Mouse (Mus musculus) neural tube, embryonic 14.5 days (tissue): Measurements from ENCODE around the gene Eif2b5. TPM values are rescaled to one million over a fixed set of nuclear protein-coding genes. Genes with fewer than 3 reads are reported as not detected.
A peak's percentile ranks its signal among the peaks of the same experiment; 100 is the strongest.

Experiments used
- ATAC-seq: fragments of 200-750 bp; cut with Nextera tagmentation; 2 replicates; pipeline ENCODE4 v1.8.0; 2017; ENCODE audit warnings: low read depth, mild to moderate bottlenecking, moderate TSS enrichment, moderate library complexity
- H3K27ac ChIP-seq: fragments of 300-500 bp; sonication (generic); 2 replicates; pipeline ENCODE4 v1.5.1; 2014; ENCODE audit warnings: low read depth, mild to moderate bottlenecking, control low read depth, low read length, moderate library complexity, mixed read lengths
- H3K27me3 ChIP-seq: fragments of 300-500 bp; sonication (generic); 2 replicates; pipeline ENCODE4 v1.6.1; 2014; ENCODE audit warnings: low read length; ENCODE audit not compliant: control insufficient read depth, insufficient read depth
- H3K36me3 ChIP-seq: fragments of 300-500 bp; sonication (generic); 2 replicates; pipeline ENCODE4 v1.6.1; 2014; ENCODE audit warnings: low read length, mixed read lengths; ENCODE audit not compliant: control insufficient read depth, insufficient read depth
- H3K4me1 ChIP-seq: fragments of 300-500 bp; sonication (generic); 2 replicates; pipeline ENCODE4 v1.6.1; 2014; ENCODE audit warnings: low read length; ENCODE audit not compliant: control insufficient read depth, insufficient read depth
- H3K4me2 ChIP-seq: fragments of 300-500 bp; sonication (generic); 2 replicates; pipeline ENCODE4 v1.6.1; 2014; ENCODE audit warnings: mild to moderate bottlenecking, low read depth, low read length, control low read depth
- H3K4me3 ChIP-seq: fragments of 300-500 bp; sonication (generic); 2 replicates; pipeline ENCODE4 v1.5.1; 2014; ENCODE audit warnings: low read depth, low read length, control low read depth, mixed read lengths
- H3K9ac ChIP-seq: fragments of 300-500 bp; sonication (generic); replicated peaks from 2 replicates; pipeline ENCODE4 v1.6.1; 2014; ENCODE audit warnings: low read depth, mild to moderate bottlenecking, control low read depth, low read length, mixed read lengths
- H3K9me3 ChIP-seq: fragments of 300-500 bp; sonication (generic); 2 replicates; pipeline ENCODE4 v1.6.1; 2016; ENCODE audit warnings: low read length; ENCODE audit not compliant: control insufficient read depth
- WGBS: fragments of 180-500 bp; shearing (Covaris S2); extraction: QIAGEN DNeasy Blood & Tissue Kit; methylation state at CpG from one replicate; pipeline ENCODE4 v1.1.7; 2014; 5-methylcytosine and 5-hydroxymethylcytosine counted together
- polyA plus RNA-seq: library from polyadenylated mRNA; unstranded; fragments of >200 nt; fragmentation: Nextera tagmentation; extraction: Ambion mirVana; gene quantifications from 2 replicates; pipeline ENCODE4 v1.2.1, GENCODE M21; 2014

Eif2b5 gene
- polyA plus RNA-seq, 1 experiment from 2014 or later, result 84.9 TPM

- H3K4me2 ChIP-seq, result peak overlapping the region; percentile 69
- H3K9me3 ChIP-seq, result no peaks in the 10 kb centered on the region
- peaks cover 49% of the 10 kb centered on the region for H3K36me3 ChIP-seq
- no peak for ATAC-seq
- WGBS, result 24% methylated on average over 5 of the region's 5 CpGs
- H3K4me1 ChIP-seq, result peaks cover 26% of the 10 kb centered on the region
- no peak overlapping the region for H3K27ac ChIP-seq
- H3K27me3 ChIP-seq, result no peaks in the 10 kb centered on the region
- peak overlapping the region; percentile 75; the same call in 1 of the 2 replicates for H3K4me3 ChIP-seq
- H3K9ac ChIP-seq, result 0 out of 2 replicates have a peak overlapping the region, but pooled peaks have one; percentile 0
Measured at GRCm38 (mm10) chr16:20537071-20537471, 38.5 kb downstream of the Eif2b5 start.

DNA sequence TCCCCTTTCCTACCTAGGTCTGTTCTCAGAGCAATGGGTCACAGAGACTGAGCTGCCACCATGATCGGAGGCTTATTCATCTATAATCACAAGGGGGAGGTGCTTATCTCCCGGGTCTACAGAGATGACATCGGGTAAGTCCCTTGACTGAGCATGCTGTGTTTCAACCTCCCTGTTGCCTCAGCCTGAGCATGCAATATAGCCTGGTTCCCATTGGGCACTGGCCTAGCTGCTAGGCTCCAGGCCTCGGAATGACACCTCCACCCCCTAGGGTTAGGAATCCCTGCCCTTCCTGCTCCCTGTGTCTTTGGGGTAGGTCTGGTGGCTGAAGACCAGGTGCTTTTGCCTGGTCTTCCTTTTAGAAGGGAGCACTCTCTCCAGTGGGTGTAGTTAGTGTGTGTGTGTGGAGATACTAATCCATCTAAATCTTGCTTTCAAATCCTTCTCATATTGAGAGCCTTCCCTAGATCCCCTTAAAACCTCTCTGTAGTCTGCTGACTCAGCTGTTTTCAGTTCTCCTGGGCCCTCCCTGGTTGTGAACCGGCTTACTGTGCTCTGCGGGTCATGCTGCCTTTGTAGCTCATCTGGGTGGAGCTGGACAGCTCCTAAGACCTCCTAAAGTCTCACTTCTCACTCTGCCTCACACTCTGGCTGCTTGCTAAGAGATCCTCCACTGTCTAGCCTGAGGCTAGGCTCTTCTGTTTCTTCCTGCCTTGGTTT, 39.1 kb downstream of the Eif2b5 start:
- 46% methylated on average over 6 of the region's 6 CpGs for WGBS
- Histone ChIP-seq H3K36me3 (peaks cover 48% of the 10 kb centered on the region), H3K4me1 (peaks cover 26% of the 10 kb centered on the region), H3K9me3 (no peaks in the 10 kb centered on the region), H3K27me3 (no peaks in the 10 kb centered on the region), H3K4me3 (no peak overlapping the region; the same call in 1 of the 2 replicates), H3K27ac (no peak overlapping the region), H3K9ac (no peak overlapping the region), H3K4me2 (peak overlapping the region; percentile 69; the same call in 1 of the 2 replicates)
- ATAC-seq, result no peak

DNA sequence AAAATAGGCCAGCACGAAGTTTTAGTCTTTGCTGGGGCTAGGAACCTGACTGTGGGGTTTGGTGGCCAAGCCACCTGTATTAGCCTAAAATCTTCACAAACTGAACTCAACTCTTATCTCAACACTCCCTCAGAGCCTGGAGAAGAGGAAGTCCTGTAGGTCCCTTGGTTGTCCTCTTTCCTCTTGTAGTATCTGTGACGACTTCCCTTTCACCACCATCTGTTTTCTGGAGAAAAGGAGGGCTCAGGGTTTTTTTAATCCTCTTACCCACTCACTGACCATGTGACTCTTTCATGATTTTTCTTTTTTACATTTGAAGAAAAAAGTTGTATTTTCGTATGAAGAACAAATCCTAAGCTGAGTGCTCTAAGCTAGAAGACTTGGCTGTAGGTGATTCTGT, 41.0 kb downstream of the Eif2b5 start:
- Histone ChIP-seq H3K27me3 (no peaks in the 10 kb centered on the region), H3K4me2 (no peak overlapping the region), H3K36me3 (peaks cover 45% of the 10 kb centered on the region), H3K27ac (no peak overlapping the region), H3K4me1 (peaks cover 26% of the 10 kb centered on the region), H3K9ac (no peak overlapping the region), H3K4me3 (no peak overlapping the region), H3K9me3 (no peaks in the 10 kb centered on the region)
- ATAC-seq, result no peak
- WGBS, result 82% methylated on average over 3 of the region's 3 CpGs

GRCm38 (mm10) chr16:20540438-20540837, 41.8 kb downstream of the Eif2b5 start:
- Histone ChIP-seq H3K4me3 (no peak overlapping the region), H3K27me3 (no peaks in the 10 kb centered on the region), H3K9me3 (no peaks in the 10 kb centered on the region), H3K4me2 (no peak overlapping the region), H3K4me1 (peaks cover 26% of the 10 kb centered on the region), H3K36me3 (peaks cover 45% of the 10 kb centered on the region), H3K9ac (no peak overlapping the region), H3K27ac (no peak overlapping the region)
- 88% methylated on average over 4 of the region's 4 CpGs for WGBS
- ATAC-seq, result no peak

GRCm38 (mm10) chr16:20545696-20546095, 47.1 kb downstream of the Eif2b5 start:
- no peaks in the 10 kb centered on the region for H3K9me3 ChIP-seq
- H3K27ac ChIP-seq, result no peak overlapping the region
- no peak for ATAC-seq
- H3K4me1 ChIP-seq, result peaks cover 11% of the 10 kb centered on the region
- no peak overlapping the region for H3K9ac ChIP-seq
- H3K4me2 ChIP-seq, result no peak overlapping the region
- WGBS, result 95% methylated on average over 10 of the region's 10 CpGs
- H3K36me3 ChIP-seq, result peaks cover 25% of the 10 kb centered on the region
- no peaks in the 10 kb centered on the region for H3K27me3 ChIP-seq
- no peak overlapping the region for H3K4me3 ChIP-seq

GRCm38 (mm10) chr16:20547423-20547822, 48.8 kb downstream of the Eif2b5 start:
- Histone ChIP-seq H3K36me3 (peaks cover 22% of the 10 kb centered on the region), H3K4me1 (peaks cover 11% of the 10 kb centered on the region), H3K27ac (no peak overlapping the region), H3K9me3 (no peaks in the 10 kb centered on the region), H3K27me3 (no peaks in the 10 kb centered on the region), H3K9ac (no peak overlapping the region), H3K4me2 (peak overlapping the region; percentile 92; the same call in 1 of the 2 replicates), H3K4me3 (peak overlapping the region; percentile 81; the same call in 1 of the 2 replicates)
- 61% methylated on average over 5 of the region's 5 CpGs for WGBS
- ATAC-seq, result no peak

DNA sequence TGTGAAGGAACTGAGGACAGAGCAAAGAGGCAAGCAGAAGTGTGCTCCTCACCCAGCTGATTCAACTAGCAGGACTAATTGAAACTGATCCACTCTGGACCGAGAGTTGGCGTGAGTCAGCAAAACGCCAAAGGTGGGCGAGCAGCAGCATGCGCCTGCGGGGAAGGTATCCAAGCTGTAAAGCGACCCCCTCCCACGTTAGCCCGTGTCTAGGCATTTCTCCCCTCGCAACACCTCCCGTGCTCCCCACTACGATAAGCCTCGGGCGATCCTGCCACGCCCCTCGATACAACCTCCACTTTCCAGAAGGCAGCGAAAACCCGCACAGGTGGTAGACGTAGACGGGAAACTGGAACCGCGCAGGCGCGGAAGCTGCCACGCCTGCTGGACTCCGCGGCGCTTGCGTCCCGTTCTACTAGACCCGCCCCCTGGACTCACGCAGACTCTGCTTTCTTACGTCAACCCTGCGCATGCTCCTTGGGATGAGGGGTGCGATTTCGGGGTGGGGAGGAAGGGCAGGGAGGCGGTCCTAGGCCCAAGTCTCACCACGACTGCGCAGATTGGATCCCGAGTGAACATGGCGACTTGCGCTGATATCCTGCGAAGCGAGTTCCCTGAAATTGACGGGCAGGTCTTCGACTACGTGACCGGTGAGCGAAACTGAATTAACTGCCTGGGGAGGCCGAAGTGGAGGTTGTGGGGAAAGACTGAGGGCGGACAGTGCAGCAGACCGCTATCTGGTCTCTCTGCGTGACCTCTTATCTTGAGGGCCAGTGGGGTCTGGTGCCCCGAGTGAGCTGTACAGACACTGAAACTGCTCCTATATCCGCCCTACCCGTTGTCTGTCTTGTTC, 49.7 kb downstream of the Eif2b5 start, which contains the start of gene Abcf3:
Gene Abcf3 (plus strand): TSS at position 482 of the 853 bp plus-strand sequence.
- peaks cover 27% of the 10 kb centered on the region for H3K36me3 ChIP-seq
- peak; percentile 98 for ATAC-seq

GRCm38 (mm10) chr16:20549161-20549560, 50.5 kb downstream of the Eif2b5 start:
- peaks cover 11% of the 10 kb centered on the region for H3K4me1 ChIP-seq
- H3K9me3 ChIP-seq, result no peaks in the 10 kb centered on the region
- no peak overlapping the region for H3K27ac ChIP-seq
- WGBS, result 46% methylated on average over 9 of the region's 9 CpGs
- no peaks in the 10 kb centered on the region for H3K27me3 ChIP-seq
- peaks cover 29% of the 10 kb centered on the region for H3K36me3 ChIP-seq
- peak overlapping the region; percentile 81 for H3K4me3 ChIP-seq
- ATAC-seq, result no peak
- H3K4me2 ChIP-seq, result peak overlapping the region; percentile 92
- peak overlapping the region; percentile 70 for H3K9ac ChIP-seq

More for the DNA sequence above, 49.7 kb downstream of the Eif2b5 start, which contains the start of gene Abcf3:
- peaks cover 11% of the 10 kb centered on the region for H3K4me1 ChIP-seq
- H3K4me3 ChIP-seq, result peak within 1 kb of the TSS; percentile 81
- H3K9me3 ChIP-seq, result no peaks in the 10 kb centered on the region
- peak within 1 kb of the TSS; percentile 70 for H3K9ac ChIP-seq
- H3K4me2 ChIP-seq, result peak within 1 kb of the TSS; percentile 92
- under 1% methylated on average over 56 of the region's 56 CpGs for WGBS
- H3K27me3 ChIP-seq, result no peaks in the 10 kb centered on the region
- peak within 1 kb of the TSS; percentile 58 for H3K27ac ChIP-seq
